Mouse (Mus musculus): ENCODE data around the gene Atp5d.

DNA sequence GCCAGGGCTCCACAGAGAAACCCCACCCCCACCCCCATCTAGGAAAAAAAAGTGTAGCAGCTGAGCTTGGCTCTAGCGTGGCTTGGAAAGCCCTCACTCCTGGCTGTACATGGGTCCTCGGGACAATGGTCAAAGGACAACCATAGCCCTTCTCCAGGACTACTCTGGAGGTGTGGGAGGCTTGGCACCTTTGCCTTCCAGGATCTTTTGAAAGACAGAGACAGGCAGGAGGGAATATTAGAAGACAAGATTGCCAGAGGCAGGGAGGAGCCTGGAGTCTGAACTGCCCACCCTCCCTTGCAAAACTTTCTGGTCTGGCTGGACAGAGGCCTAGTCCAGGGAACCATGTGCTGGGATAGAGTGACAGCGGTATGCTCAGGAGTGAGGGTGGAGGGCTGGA, 43.7 kb upstream of the Atp5d start:
- TF ChIP-seq CTCF (IDR thresholded peaks at IDR 0.05) (no peak), EP300 (IDR thresholded peaks at IDR 0.05; ENCODE audit: insufficient read depth, low read depth, low read length) (no peak), POLR2A (IDR thresholded peaks at IDR 0.05; ENCODE audit: insufficient read depth, low read depth, low read length) (no peak)
